Mouse (Mus musculus) c-Kit-negative CD71-positive TER-119-positive erythroid progenitor cells, embryonic 14.5 days (primary cell): ENCODE measurements around the gene Ankrd28.
"Not testable (repeated sequence)": the region's sequence is repeated elsewhere in the genome, so short reads cannot be mapped to it uniquely, and the experiment has no call there.

Experiments used
- DNase-seq: peaks from one replicate; pipeline ENCODE4 v3.0.0-alpha.2; 2013; ENCODE audit warnings: low read depth, low spot score

Gene Ankrd28

DNA sequence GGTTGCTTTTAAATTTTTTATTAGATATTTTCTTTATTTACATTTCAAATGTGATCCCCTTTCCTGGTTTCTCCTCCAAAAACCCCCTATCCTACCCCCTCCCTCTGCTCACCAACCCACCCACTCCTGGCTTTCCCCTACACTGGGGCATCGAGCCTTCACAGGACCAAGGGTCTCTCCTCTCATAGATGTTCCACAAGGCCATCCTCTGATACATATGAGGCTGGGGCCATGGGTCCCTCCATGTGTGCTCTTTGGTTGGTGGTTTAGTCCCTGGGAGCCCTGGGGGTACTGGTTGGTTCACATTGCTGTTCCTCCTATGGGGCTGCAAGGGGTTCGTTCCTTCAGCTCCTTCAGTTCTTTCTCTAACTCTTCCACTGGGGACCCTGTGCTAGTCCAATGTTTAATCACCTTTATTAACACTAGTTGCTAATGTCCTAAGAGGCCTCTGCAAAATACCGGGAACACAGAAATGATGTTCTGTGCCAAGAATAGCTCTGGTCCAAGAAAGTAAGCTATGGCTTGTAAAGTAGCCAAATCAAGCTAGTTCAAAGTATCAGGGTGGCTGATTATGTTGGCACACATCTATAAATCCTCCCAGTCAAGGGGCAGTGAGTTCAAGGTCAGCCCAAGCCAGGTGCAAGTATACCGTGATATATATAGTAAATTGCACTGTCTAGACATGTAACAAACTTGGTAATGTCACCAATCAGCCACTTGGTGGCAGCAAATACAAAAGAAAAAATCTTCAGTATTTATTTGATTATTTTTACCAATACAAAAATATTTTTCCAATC, 36.3 kb downstream of the Ankrd28 start:
- DNase-seq: no peak

DNA sequence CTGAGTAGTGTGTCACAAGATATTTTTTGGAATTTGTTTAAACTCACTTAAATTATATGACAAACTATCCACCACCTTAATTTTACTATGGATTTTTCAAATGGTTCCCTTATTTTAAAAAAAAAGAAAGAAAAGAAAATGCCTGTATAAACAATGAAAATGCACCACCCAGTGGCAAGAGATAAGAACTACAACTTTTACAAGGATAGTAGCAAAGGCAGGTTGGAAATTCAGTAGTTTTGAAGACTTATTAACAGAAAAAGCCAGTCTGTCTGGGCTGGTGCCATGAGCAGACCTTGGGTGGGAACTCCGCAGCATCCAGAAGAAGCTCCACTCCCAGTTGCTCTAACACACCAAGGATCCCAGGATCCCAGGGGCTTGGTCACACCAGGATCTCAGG, 39.7 kb downstream of the Ankrd28 start:
- no peak for DNase-seq

DNA sequence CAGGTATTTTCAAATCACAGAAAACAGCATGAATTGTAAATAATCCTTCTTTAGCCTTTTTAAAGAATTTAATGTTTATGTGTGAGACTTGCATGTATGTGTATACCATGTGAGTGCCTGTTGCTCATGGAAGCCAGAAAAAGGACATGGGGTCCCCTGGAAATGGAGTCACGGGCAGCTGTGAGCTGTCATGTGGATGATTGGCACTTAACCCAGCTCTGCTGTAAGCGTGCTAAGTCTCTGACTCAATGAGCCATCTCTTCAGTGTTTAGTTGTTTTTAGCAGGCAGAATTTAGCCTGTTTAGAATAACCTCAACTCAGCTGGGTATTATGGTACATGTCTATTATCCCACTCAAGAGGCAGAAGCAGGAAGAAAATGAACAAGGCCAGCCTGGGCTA, 43.5 kb downstream of the Ankrd28 start:
- DNase-seq: no peak

DNA sequence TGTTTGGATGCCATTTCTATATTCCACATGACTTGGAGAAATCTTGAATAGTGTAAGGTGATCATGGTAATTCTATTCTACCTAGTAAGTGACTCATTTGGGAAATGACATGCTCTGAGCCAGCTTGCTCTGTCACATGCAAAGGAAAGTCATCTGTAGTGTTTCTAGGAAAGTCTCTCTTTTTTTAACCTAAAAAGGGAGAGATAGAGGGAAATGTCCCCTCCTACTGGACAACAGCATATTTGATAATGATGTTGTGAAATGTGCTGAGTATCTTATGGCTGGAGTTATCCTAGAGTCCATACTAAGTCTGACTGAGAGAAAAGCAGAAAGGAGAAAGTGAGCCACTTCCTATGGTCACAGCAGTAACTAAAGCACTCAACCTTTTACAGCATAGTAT, 44.8 kb downstream of the Ankrd28 start:
- DNase-seq: no peak

DNA sequence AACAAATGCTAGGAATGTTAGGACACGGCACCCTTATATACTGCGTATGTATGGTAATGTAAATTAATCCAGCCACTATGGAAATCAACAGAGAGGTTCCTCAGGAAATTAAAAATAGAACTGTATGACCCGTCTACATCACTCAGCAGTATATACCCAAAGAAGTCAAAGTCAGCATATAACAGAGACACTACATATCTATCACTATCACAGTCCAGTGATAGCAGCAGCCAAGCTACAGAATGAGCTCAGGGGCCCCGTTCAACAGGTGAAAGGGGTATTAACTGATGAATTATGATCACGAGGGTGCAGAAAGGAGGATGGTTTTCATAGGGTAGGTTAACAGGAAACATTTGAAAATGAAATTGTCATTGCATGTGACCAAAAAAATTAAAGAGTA, 45.5 kb downstream of the Ankrd28 start:
- DNase-seq: no peak

DNA sequence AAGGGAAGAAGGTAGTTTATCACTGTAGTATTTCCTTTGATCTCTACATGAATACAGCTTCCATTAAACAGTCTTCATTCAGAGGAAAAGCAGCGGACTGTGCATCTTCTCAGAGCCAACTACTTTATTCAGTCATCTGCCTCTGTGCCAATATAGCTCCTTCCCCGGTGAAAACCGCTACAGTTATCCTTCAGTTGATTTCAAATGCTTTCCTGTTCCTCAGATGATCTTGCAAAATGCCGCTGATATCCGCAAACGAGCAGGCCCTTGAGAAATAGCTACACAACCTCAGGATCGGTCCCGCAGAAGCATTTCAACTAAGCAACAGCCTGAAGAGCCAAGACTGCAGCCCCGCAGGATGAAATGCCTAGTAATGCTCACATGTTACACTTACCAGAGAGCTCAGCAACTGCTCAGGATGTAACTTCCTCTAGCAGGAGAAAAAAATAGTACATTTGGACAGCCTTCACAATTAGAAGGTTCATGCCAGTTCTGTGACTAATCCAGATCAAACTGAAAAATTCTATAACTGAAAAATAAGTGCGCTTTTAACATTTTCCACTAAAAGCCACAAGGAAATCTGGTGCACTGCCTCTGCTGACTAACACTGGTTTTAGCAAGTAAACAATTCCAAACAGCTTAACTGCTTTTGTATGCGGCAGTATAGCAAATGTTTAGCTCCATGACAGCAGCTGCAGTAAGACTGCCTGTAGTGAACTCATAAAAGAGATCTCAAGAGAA, 49.0 kb downstream of the Ankrd28 start:
- DNase-seq: no peak

DNA sequence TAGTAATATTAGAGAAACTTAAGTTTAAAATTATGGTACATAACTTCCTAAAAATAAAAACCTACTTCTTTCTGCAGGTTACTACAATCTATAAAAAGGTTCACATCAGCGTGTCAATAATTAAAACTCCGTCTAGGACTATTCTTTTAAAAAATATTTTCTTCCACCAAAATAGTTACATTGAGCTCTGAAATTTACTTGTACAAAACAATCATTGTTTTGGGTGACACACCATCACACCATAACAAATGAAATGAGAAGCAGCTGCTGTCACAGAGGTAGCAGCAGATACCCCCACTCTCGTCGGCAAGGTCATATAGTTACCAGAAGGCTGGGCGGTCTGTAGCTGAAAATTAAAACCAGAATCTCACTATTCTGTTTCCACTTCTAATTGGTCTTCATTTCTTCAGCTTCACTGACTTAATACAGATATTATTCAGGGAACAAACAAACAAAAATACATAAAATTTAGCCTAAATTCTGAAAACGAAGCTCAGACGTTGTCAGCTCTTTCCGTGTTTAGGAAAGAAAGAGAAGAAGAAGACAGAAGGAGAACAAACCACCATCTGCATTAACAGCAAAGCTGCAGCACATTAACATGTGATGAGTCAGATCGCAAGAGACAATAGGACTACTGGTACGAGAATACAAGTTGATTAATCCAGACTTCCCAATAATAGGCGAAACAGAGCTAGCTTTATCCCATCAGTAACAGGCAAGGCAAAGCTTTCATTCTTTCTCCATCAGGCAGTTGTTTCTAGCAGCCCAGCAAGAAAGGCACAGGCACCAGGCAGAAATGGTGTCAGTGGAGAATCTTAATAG, 49.8 kb downstream of the Ankrd28 start:
- DNase-seq: no peak

DNA sequence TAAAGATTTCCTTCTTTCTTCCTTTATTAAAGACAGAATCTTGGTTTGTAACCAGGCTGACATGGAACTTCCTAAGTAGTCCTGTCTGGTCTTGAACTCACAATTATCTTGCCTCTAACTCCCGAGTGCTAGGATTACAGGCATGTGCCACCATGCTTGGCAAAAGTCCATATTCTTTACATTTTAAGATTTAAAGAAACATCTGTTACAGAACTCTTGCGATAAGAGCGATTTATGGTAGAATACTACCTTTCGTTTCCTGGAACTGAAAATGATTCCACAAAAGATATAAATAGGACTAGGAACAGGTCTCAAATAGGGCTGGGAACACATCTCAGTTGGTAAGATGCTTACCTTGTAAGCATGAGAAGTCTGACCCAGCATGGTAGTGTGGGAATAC, 56.9 kb downstream of the Ankrd28 start:
- DNase-seq: no peak

DNA sequence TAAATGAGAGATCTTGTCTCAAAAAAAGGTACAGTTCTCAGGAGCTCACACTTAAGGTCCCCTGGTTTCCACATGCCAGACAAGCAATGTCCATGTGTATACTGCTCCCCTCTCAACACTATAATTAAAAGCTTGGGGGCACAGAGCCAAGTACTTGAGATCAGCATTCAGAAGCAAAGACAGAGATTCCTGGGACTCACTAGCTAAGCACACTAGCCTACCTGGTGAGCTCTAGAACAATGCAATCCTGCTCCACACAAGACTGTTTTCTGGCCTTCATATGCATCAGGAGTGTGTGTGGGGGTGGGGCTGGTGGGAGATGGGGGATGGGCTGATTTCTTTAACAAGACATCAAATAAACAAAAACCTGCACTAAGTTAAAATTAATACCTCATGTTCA, 58.2 kb downstream of the Ankrd28 start:
- DNase-seq: no peak

DNA sequence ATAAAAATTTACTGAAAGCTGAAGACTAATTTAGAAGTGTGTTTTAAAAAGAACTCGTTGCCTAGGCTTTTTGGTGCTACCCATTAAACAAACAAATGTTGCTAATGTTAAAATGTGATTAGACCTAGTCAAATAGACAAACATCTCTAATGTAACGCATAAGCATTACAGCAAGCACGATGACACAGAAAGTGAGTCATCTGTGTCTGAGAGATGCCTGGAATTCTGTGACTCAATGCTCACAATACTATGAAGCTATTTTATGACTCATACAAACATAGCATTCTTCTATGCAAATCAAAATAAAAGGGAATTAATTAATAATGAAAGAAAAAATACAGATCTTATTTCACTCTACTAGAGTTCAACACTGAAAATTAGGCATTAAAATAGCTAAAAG, 61.9 kb downstream of the Ankrd28 start:
- no peak for DNase-seq

DNA sequence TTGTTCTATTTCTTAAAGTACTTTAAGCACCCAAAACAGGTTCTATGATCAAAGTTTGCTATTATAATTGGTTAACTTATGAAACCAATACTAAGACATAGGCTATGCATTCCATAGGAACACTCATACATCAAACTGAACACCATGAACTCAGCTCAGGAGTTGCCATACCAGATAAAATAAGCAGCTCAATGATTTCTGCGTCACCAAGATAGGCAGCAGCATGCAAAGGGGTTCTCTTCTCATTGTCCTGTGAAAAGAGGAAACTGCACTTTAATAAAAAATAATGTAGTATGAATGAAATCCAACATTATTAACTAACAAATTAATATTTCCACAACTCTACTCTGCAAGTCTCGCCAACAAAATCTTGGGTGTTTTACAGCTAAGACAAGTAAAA, 66.4 kb downstream of the Ankrd28 start:
- DNase-seq: no peak

DNA sequence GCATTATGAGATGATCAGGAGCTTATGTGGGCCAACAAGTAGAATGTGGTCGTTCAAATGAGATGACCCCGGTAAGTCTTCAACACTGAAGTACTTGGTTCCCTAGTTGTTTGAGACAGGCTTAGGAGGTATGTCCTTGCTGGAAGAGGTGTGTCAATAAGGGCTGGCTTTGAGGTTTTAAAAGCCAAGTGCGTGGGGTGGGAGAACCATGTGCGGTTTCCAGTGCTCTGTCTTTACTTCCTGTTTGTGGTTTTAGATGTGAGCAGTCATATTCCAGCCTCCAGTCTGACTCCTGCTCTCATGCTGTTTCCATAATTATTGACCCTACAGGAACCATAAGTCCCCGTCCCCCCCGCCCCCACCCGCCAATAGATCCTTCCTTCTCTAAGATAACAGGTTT, 68.7 kb downstream of the Ankrd28 start:
- DNase-seq: no peak

DNA sequence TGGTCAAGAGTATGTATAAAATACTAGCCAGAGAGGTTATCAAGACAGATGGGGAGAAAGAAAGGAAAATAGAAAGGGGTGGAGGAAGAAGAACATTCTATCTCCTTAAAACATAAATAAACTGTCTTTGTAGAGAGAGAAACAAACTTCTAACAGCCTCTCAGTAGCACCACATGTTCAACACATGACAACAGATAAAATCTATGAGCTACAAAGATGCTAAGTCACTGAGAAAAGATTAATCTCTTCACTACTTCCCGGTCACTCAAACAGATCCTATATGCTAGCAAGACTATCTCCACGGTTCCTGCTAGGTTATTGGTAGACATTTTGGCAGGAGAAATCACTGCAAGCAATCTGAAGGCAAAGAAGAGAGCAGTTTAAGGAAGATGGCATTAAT, 71.3 kb downstream of the Ankrd28 start:
- DNase-seq: no peak

DNA sequence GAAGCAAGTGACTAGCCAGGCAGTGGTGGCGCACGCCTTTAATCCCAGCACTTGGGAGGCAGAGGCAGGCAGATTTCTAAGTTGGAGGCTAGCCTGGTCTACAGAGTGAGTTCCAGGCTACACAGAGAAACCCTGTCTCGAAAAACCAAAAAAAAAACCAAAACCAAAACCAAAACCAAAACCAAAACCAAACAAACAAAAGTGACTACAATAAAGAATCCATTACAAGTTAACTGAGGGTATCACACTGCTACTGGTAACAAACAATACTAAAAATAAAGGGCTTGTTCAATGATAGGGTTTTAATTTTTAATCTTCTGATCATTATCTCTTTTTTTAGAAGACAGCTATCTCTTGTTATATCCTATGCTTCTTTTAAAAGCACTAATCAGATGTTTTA, 72.0 kb downstream of the Ankrd28 start:
- DNase-seq: not testable (repeated sequence)

DNA sequence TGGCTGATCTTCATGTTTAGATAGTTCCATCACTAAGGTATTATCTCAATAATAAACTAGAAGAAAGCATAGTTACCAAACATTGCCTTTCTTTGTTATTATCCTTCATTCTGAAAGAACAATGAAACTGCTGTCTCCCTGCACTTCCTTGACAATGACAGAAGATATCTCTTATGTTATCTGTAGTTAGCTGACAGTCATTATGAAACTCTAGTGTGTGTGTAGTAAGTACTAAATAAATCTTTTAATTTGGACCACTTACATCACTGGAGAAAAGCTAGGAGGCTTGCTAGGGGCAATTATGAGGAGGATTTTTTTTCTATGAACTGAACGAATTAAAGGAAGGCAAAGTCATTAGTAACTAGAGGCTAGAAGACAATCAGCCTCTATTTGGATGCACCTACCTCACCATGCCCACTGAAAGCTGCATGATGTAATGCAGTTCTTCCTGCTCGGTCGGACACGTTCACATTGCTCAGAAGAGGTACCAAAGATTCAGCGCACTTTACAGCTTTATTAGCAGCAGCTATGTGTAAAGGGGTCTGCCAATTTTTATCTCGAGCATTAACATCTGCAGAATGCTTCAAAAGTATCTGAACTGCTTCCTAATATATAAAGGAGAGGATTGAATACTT, 82.1 kb downstream of the Ankrd28 start:
- no peak for DNase-seq

DNA sequence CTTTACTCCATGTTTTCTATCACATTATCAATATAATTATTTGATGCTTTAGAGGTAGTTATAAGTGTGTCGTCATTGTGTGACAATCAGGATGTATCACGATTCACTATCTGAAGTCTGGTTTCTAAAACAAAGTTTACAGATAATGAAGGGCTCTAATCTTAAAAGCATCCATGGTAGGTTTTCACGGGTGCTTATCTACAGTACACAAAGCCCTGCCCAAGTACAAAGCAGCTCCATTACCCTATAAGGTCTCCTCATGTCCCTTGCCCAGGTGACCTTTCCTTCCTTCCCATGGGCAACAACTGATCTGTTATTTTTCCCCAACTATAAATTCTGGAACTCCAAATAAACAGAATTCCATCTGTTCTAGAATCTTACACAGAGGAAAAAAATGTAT, 87.9 kb downstream of the Ankrd28 start:
- no peak for DNase-seq

DNA sequence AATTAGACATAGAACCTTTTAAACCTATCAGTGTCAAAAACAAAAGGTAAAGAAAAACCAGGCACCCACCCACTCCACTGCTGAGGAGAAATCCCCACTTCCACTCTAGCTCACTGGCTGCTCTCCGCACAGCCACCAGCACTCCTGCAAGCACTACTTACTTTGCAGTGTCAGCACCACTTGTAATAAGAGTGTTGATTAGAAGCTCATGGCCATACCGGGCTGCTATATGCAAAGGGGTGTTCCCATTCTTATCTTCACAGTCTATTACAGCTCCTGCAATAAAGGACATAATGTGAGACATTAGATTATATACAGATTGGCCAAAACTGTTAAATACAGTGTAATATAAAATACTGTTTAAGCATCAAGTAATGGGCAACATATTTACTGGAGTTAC, 95.6 kb downstream of the Ankrd28 start:
- DNase-seq: no peak

DNA sequence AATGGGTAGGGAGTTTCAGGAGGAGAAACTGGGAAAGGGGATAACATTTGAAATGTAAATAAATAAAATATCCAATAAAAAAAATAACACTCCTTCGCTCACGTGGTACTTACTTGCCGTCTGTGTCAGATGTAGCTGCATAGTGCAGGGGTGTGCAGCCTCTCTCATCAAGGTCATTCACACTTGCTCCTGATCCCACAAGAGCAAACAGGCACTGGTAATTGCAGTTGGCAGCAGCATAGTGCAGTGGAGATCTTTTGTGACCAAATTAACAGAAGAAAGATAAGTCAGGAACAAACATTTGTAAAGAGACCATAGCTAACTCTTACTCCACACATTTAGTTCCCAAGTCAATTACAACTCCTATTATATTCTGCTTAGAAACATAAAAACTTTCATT, 102.9 kb downstream of the Ankrd28 start:
- DNase-seq: no peak

DNA sequence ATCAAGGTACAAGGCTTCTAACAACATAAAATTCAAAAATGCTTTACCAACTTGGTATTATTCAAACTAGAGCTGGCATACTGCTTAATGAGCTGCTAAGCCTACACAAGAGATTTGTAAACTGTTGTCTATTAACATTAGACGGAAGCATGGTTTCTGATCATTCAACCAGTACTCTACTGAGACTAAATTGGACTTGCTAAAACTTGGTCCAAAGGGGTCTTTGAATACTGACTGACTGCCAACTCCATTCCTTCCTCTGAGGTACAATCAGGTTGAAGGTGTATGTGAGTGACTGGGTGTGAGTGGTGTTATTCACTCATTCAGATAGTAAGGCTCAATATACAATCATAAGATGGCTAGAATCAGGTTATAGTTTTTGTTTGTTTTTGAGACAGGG, 107.7 kb downstream of the Ankrd28 start:
- no peak for DNase-seq

DNA sequence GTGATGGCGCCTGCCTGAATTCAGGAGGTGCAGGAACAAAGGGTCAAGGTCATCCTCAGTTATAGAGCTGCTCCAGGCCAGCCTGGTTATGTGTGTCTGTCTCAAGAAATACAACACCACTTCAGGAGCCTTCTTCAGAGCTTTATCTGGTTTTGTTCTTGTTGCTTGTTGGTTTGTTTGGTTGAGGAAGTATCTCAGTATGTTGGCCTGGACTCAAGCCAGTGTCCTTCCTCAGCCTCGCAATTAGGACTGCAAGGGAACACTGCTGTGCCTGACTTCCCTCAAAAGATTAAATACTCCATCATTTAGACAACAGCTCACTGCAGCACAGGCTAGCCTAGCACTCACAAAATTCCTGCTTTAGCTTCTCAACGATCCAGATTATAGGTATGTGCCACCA, 109.2 kb downstream of the Ankrd28 start:
- no peak for DNase-seq

DNA sequence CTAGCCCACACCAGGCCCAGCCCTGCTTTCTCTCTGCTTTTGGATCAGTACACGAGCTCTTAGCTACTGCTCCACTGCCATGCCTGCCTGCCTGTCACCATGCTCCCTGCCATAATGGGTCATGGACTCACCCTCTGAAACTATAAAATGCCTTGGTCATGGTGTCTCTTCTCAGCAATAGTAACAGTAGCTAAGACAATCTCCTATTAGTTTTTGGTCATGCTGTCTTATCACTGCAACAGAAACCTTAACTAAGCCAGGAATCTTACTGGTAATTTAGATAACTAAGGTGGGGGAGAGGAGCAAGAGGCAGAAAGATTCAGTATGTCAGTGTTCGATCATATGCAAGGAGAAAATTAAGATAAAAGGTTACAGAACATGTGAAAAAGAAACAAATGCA, 112.1 kb downstream of the Ankrd28 start:
- no peak for DNase-seq

DNA sequence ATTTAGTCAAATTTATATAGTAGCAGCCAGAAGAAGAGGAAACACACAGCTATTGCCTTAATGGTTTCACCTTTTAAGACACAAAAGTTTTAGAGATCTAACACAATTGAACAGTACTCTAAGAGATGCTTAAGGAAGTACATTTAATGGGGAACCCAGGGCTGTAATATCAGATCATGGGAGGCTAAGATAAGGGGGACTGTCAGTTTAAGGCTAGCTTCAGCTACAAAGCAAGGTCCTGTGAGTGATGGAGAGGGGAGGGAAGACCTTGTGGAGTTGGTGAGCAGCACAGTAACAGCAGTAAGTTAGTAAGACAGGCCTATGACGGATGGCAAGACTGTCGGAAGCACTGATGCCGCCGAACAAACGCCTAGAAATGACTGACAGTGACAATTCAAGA, 113.1 kb downstream of the Ankrd28 start:
- no peak for DNase-seq
